Comparison of ENCODE assay signal across 15 mouse cellular contexts in the genomic region with DNA sequence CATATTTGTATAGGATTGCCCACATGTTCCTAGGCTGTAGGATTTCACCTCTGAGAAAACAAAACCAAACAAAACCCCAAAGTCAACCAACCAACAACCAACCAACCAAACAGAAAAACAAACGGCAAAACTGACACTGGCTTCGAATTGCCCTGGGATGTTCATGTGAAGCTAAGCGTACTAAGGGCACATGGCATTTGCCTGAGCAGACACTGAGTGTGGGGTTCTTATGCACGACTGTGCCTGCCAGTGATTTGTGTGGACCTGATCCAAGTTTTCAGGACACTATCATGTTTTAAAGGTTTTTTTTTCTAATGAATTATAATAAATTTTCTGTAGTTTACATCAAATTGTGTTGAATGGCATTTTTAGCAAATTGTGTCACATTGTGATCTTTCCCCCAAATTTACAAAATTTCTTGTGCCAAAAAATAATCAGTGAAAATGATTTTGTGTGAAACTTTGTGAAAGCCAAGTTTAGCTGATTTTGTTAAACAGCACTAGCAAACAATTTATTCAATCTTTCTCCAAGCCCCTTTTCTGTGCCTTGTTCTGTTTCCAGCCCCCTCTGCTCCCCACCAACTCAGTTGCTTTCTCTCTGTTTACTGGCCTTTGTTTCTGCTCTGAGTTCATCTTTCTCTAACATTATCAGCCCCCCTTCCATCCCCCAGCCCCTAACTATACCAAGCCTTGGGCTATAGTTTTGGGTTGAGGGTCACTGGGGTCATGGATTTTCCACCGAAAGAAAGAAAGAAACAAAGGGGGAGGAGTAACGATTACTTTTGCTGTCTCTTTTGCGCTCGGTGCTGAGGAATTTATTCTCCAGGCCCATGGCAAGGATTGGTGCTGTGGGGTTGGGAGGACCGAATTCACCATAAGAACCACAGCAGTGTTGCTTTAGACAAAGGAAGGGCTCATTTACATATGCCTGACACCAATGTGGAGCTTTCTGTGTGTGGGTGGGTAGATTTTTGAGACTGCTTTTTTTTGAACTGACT.
A peak's percentile ranks its signal among the peaks of the same experiment; 100 is the strongest.
DNase-seq lines count a peak whose midpoint lies in the region; ATAC-seq and TF ChIP-seq lines count a peak whose summit lies in the region.
"Had no signal": no experiment of that assay in that cellular context is flagged by ENCODE, and none has a peak within 500 bp of the region (broad histone marks: within the 10 kb centered on the region; RNA-seq: fewer than 3 reads in every experiment).

No protein-coding gene starts in this region.

- TF ChIP-seq CTCF in cortical plate, adult 2 months (IDR thresholded peaks at IDR 0.05; ENCODE audit: extremely low read depth, insufficient read depth, low read length) = no peak
- TF ChIP-seq CTCF in thymus, adult 2 months (IDR thresholded peaks at IDR 0.05; ENCODE audit: borderline replicate concordance, control insufficient read depth, extremely low read depth, insufficient read depth, low read length, poor library complexity) = no peak

- no peak overlapping the region for H3K4me3 ChIP-seq in cortical plate, adult 2 months (ENCODE audit: insufficient read depth, low read length)
- no peak overlapping the region for H3K4me3 ChIP-seq in forebrain, embryonic 16.5 days (replicated peaks; ENCODE audit: low read length)
- no peak overlapping the region for H3K4me3 ChIP-seq in kidney, embryonic 15.5 days (replicated peaks)
- no peak overlapping the region for H3K4me3 ChIP-seq in thymus, adult 2 months (ENCODE audit: control insufficient read depth, insufficient read depth, low read length)
- H3K4me3 ChIP-seq: embryonic facial prominence, embryonic 13.5 days; limb, embryonic 12.5 days had no signal

- peak overlapping the region; percentile 37; the same call in 1 of the 2 replicates for H3K27ac ChIP-seq in cortical plate, adult 2 months (ENCODE audit: insufficient read depth, low read length)
- H3K27ac ChIP-seq in forebrain, embryonic 16.5 days (ENCODE audit: low read length) = peak overlapping the region; percentile 60
- H3K27ac ChIP-seq in kidney, embryonic 15.5 days = no peak overlapping the region
- no peak overlapping the region for H3K27ac ChIP-seq in thymus, adult 2 months (ENCODE audit: control insufficient read depth, insufficient read depth, low read length)
- H3K27ac ChIP-seq: embryonic facial prominence, embryonic 13.5 days; limb, embryonic 12.5 days had no signal

- no peak for TF ChIP-seq POLR2A in cortical plate, adult 2 months (IDR thresholded peaks at IDR 0.05; ENCODE audit: extremely low read depth, insufficient read depth, low read length)
- TF ChIP-seq POLR2A in thymus, adult 2 months (IDR thresholded peaks at IDR 0.05; ENCODE audit: control insufficient read depth, extremely low read depth, insufficient read depth, low read length, poor library complexity) = no peak

- ATAC-seq in forebrain, embryonic 16.5 days = peak; percentile 45
- no peak for ATAC-seq in erythroblast, adult 5-6 weeks (replicated peaks; ENCODE audit: low FRiP score, poor library complexity, severe bottlenecking)
- ATAC-seq in kidney, embryonic 15.5 days (replicated peaks; ENCODE audit: low FRiP score) = no peak
- ATAC-seq: Patski had no signal

- 20% methylated on average over 9 of the region's 9 CpGs for WGBS in forebrain, embryonic 16.5 days
- WGBS in kidney, embryonic 15.5 days = 47% methylated on average over 9 of the region's 9 CpGs
- WGBS in thymus, adult 2 months = 78% methylated on average over 9 of the region's 9 CpGs

- H3K9ac ChIP-seq in forebrain, embryonic 16.5 days (replicated peaks; ENCODE audit: low read depth, low read length) = no peak overlapping the region
- no peak overlapping the region for H3K9ac ChIP-seq in kidney, embryonic 15.5 days
- H3K9ac ChIP-seq: embryonic facial prominence, embryonic 13.5 days; limb, embryonic 12.5 days had no signal

- no peaks in the 10 kb centered on the region for H3K9me3 ChIP-seq in forebrain, embryonic 16.5 days (ENCODE audit: control insufficient read depth, low read length)
- no peaks in the 10 kb centered on the region for H3K9me3 ChIP-seq in kidney, embryonic 15.5 days (replicated peaks)
- H3K9me3 ChIP-seq: embryonic facial prominence, embryonic 13.5 days; limb, embryonic 12.5 days had no signal

- peak overlapping the region; percentile 19; the same call in 1 of the 2 replicates for H3K4me2 ChIP-seq in forebrain, embryonic 16.5 days (ENCODE audit: low read length)
- H3K4me2 ChIP-seq in kidney, embryonic 15.5 days = no peak overlapping the region
- H3K4me2 ChIP-seq: embryonic facial prominence, embryonic 13.5 days; limb, embryonic 12.5 days had no signal

- DNase-seq in layer of hippocampus, postnatal 14 days (ENCODE audit: low spot score in 2 of 2) = peak; percentile 24 to 52
- no peak for DNase-seq in layer of hippocampus, adult 9-10 months (ENCODE audit: low spot score)
- peak; percentile 42 for DNase-seq in neural tube, embryonic 10.5 days (ENCODE audit: extremely low spot score, low spot score)
- DNase-seq in thymus, adult 2 months = no peak
- DNase-seq: B cell, adult 2 months; gastrocnemius, postnatal 25 days; kidney, postnatal 14 days; lung, postnatal 36 days had no signal

- H3K36me3 ChIP-seq in forebrain, embryonic 16.5 days (ENCODE audit: control insufficient read depth, insufficient read depth) = no peaks in the 10 kb centered on the region
- no peaks in the 10 kb centered on the region for H3K36me3 ChIP-seq in kidney, embryonic 15.5 days
- no peaks in the 10 kb centered on the region for H3K36me3 ChIP-seq in thymus, adult 2 months (ENCODE audit: control insufficient read depth, insufficient read depth, low read length)
- H3K36me3 ChIP-seq: embryonic facial prominence, embryonic 13.5 days; limb, embryonic 12.5 days had no signal

- no peaks in the 10 kb centered on the region for H3K27me3 ChIP-seq in forebrain, embryonic 16.5 days (replicated peaks; ENCODE audit: control insufficient read depth, insufficient read depth, low read length)
- no peaks in the 10 kb centered on the region for H3K27me3 ChIP-seq in kidney, embryonic 15.5 days
- no peaks in the 10 kb centered on the region for H3K27me3 ChIP-seq in thymus, adult 2 months (ENCODE audit: control insufficient read depth, insufficient read depth, low read length)
- H3K27me3 ChIP-seq: embryonic facial prominence, embryonic 13.5 days; limb, embryonic 12.5 days had no signal

- peaks cover 3% of the 10 kb centered on the region; the same call in 1 of the 2 replicates for H3K4me1 ChIP-seq in cortical plate, adult 2 months (ENCODE audit: control insufficient read depth, insufficient read depth, low read length)
- H3K4me1 ChIP-seq in forebrain, embryonic 16.5 days (replicated peaks; ENCODE audit: control insufficient read depth, insufficient read depth, low read length) = peaks cover 15% of the 10 kb centered on the region
- H3K4me1 ChIP-seq in kidney, embryonic 15.5 days = peaks cover 7% of the 10 kb centered on the region
- H3K4me1 ChIP-seq in thymus, adult 2 months (replicated peaks; ENCODE audit: control insufficient read depth, insufficient read depth, low read length) = no peaks in the 10 kb centered on the region

Comparison
In these comparisons a context has a peak if more than half of its experiments do, and no peak if none do; other contexts are left out.
1. DNase-seq: peak in layer of hippocampus, postnatal 14 days (2 of 2) and neural tube, embryonic 10.5 days (single experiment); none in layer of hippocampus, adult 9-10 months (single experiment) and thymus, adult 2 months (single experiment).
2. H3K27ac ChIP-seq: peak in cortical plate, adult 2 months (single experiment) and forebrain, embryonic 16.5 days (single experiment); none in kidney, embryonic 15.5 days (single experiment) and thymus, adult 2 months (single experiment).